Mouse (Mus musculus) kidney, embryonic 15.5 days (tissue): Measurements from ENCODE around the gene Colgalt1. TPM values are rescaled to one million over a fixed set of nuclear protein-coding genes. Genes with fewer than 3 reads are reported as not detected.

Source experiments
- microRNA-seq: library from miRNA; unstranded; fragments of <30 nt; microRNA quantifications from one replicate; pipeline ENCODE4, GENCODE M21; 2016
- polyA plus RNA-seq: library from polyadenylated mRNA; unstranded; fragments of >200 nt; fragmentation: Nextera tagmentation; extraction: Ambion mirVana; gene quantifications from 2 replicates; pipeline ENCODE4 v1.2.1, GENCODE M21; 2015

Gene Colgalt1
- polyA plus RNA-seq, 1 experiment from 2014 or later, result 78.0 TPM

Small RNA genes lying within 50 kb of the gene (microRNA-seq; reads per million reads assigned to microRNA genes)
- not detected for gene Mir6769b

Other genes starting within 250 kb of the Colgalt1 start
- 103 and 105 TPM in 2 replicates for gene Use1, start 244.2 kb upstream of the Colgalt1 start, polyA plus RNA-seq
- gene Ocel1, start 239.7 kb upstream of the Colgalt1 start, polyA plus RNA-seq, result 6.6 and 7.1 TPM in 2 replicates
- 96.1 and 99.9 TPM in 2 replicates for gene Nr2f6, start 229.0 kb upstream of the Colgalt1 start, polyA plus RNA-seq
- 19.1 and 22.3 TPM in 2 replicates for gene Ushbp1, start 215.2 kb upstream of the Colgalt1 start, polyA plus RNA-seq
- 117 and 118 TPM in 2 replicates for gene Babam1, start 214.1 kb upstream of the Colgalt1 start, polyA plus RNA-seq
- 46.7 and 57.1 TPM in 2 replicates for gene Ankle1, start 205.0 kb upstream of the Colgalt1 start, polyA plus RNA-seq
- gene Abhd8, start 147.3 kb upstream of the Colgalt1 start, polyA plus RNA-seq, result 42.8 and 47.0 TPM in 2 replicates
- gene Mrpl34, start 146.0 kb upstream of the Colgalt1 start, polyA plus RNA-seq, result 178 and 198 TPM in 2 replicates
- 98.1 and 106 TPM in 2 replicates for gene Dda1, start 141.8 kb upstream of the Colgalt1 start, polyA plus RNA-seq
- 1.4 and 2.0 TPM in 2 replicates for gene Ano8, start 125.0 kb upstream of the Colgalt1 start, polyA plus RNA-seq
- 21.3 and 22.9 TPM in 2 replicates for gene Gtpbp3, start 122.9 kb upstream of the Colgalt1 start, polyA plus RNA-seq
- 136 and 143 TPM in 2 replicates for gene Plvap, start 99.2 kb upstream of the Colgalt1 start, polyA plus RNA-seq
- 0.52 and 1.2 TPM in 2 replicates for gene Ccdc194, start 85.3 kb upstream of the Colgalt1 start, polyA plus RNA-seq
- 50.2 and 53.0 TPM in 2 replicates for gene Bst2, start 73.5 kb upstream of the Colgalt1 start, polyA plus RNA-seq
- gene Mvb12a, start 68.1 kb upstream of the Colgalt1 start, polyA plus RNA-seq, result 98.3 and 99.8 TPM in 2 replicates
- gene Tmem221, start 52.1 kb upstream of the Colgalt1 start, polyA plus RNA-seq, result 10.6 and 12.8 TPM in 2 replicates
- gene Nxnl1, start 44.4 kb upstream of the Colgalt1 start, polyA plus RNA-seq, result 0.18 and 0.36 TPM in 2 replicates
- 44.5 and 45.3 TPM in 2 replicates for gene Slc27a1, start 42.1 kb upstream of the Colgalt1 start, polyA plus RNA-seq
- 232 and 247 TPM in 2 replicates for gene Pgls, start 18.8 kb upstream of the Colgalt1 start, polyA plus RNA-seq
- 4.7 and 5.6 TPM in 2 replicates for gene Fam129c, start 13.3 kb upstream of the Colgalt1 start, polyA plus RNA-seq
- 0.80 and 1.2 TPM in 2 replicates for gene Unc13a, start 60.8 kb downstream of the Colgalt1 start, polyA plus RNA-seq
- gene Jak3, start 65.3 kb downstream of the Colgalt1 start, polyA plus RNA-seq, result 6.3 and 7.2 TPM in 2 replicates
- 1.2 and 1.7 TPM in 2 replicates for gene Insl3, start 78.2 kb downstream of the Colgalt1 start, polyA plus RNA-seq
- 2.8 and 3.9 TPM in 2 replicates for gene B3gnt3, start 90.8 kb downstream of the Colgalt1 start, polyA plus RNA-seq
- 6.3 and 6.5 TPM in 2 replicates for gene Fcho1, start 114.7 kb downstream of the Colgalt1 start, polyA plus RNA-seq